Mouse (Mus musculus) CD8-positive naive resting alpha-beta T cell, adult 2 months (primary cell): ENCODE data around the gene Gp1bb.

Source experiments
- DNase-seq, 2 experiments: peaks; one replicate each; pipeline ENCODE4 v3.0.0; 2022; ENCODE audit warnings: low read depth in 2 of 2, low spot score in 2 of 2

The Gp1bb gene

GRCm38 (mm10) chr16:18605705-18606104 lies 16.5 kb downstream of the Gp1bb start:
- DNase-seq: no peak

DNA sequence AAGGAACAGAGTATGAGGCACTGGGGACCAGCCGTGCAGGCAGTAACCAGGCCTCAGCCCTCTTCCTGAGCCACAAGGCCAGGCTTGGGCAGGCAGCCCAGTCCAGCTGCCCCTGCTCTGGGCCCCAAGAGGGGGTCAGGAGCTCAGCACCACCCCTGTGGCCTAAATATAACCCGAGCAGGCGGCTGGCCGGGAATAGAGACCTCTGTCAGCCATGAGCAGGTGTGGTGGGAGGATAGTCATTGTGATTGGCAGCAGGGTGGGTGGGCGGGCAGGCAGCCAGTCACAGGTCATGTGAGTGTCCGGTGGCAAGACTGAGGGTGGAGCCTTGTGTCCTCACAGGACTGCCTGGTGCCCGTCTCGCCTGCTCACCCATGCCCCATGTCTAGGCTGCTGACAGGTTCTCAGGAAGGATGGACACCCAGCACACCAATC lies 17.9 kb downstream of the Gp1bb start:
- DNase-seq: no peak

DNA sequence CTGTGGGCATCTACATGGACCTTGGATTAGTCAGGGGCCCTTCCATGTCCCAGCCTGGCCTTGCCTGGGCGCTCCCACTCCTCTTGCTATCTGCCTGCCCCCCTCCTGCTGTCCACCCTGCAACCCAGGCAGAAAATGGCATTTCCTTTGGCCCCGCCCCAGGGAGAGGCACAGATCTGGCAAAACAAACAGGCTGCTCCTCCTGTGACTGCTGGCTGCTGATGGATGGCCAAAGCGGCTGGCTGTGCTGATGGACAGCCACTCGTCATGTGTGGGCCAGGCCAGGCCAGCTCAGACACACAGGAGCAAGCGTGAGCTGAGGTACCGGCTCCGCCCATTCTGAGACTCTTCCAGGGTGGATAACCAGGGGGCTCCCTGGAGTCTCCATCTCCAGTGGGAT lies 20.8 kb downstream of the Gp1bb start:
- no peak for DNase-seq

DNA sequence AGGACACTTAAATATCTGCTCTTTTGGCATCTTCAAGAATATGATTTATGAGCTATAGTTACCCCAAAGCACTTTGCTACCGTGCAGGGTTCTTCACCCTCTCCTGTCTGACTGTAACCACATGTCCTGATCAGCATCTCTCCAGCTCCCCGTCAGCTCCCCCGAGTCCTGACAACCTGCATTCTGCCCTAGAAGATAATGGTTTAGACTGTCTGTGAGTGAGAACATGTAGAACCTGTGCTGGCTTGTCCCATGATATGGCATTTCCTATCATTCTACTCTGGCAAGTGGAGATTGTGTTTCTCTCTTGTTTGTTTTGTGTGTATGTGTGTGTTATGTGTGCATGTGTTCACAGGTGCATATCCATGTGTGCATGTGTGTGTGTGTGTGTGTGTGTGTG lies 24.2 kb downstream of the Gp1bb start:
- no peak for DNase-seq

- no peak for DNase-seq
Measured at GRCm38 (mm10) chr16:18596255-18596654, 25.9 kb downstream of the Gp1bb start.

DNA sequence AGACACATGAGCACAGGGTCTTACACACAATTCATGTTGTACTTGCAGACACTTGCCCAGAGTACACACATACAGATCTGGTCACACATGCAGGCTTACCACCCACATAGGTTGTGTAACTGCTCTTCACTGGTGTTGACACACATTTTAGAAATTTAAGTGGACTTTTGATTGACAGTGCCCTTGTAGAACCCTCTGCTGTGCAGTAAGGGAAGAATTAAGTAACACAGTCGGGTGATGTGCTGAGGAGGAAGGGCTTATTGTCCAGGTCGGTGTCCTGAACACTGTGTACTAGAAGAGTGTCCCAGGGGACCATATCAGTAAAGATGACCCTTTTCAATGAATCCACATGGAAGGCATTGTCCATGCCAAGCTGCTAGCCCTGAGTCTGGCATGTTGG lies 28.3 kb downstream of the Gp1bb start:
- DNase-seq: no peak

GRCm38 (mm10) chr16:18591047-18592018 lies 30.9 kb downstream of the Gp1bb start:
- no peak for DNase-seq

DNA sequence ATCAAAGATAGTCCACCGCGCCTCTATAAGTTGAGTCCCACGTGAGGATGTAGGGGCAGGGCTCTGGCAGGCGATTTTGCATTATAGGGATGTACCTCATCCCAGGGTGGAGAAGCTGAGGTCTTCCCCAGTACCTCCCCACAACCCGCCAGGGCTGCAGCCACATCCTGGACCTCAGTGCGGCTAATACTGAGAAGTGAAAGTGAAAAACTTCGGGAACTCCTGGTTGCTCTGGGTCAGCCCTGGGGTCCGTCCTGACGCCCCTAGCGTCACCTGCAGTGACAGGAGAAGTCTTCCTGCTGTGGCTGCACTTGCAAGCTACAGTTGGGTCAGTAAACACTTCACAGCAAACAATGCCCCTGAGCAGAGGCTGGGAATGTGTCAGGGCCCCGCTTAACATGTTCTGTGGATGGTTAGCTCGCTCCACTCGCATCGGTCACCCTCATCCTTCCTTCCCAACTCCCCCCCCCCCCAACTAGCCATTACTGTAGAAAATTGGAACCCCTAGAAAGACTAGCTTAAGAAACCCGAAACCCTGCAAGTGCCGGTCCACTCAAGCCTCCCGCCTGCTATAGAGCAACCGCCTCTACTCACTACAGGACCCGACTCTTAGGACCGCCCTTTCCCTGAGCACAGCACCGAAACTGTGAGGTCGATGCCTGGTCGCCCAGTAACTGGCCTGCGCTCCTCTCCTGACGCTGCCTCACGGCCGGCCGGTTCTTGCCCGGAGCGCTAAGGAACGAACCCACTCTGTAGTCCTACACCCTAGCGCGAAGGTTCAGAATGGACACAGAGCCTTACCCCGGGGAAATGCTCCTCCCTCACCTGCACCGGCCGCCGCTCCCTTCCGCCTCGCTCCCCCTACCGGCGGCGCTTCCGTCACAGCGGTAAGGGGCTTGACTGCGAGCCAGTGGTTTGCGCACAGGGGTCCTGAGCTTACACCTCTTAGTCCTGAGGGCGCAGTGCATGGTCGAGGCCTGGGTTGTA lies 32.1 kb downstream of the Gp1bb start, which contains the start of gene Tbx1:
Tbx1 (minus strand) TSS at position 868 of the 987 bp plus-strand sequence.
- DNase-seq: peak; percentile 15 to 24

- no peak for DNase-seq
Measured at GRCm38 (mm10) chr16:18589080-18589621, 33.1 kb downstream of the Gp1bb start.

DNA sequence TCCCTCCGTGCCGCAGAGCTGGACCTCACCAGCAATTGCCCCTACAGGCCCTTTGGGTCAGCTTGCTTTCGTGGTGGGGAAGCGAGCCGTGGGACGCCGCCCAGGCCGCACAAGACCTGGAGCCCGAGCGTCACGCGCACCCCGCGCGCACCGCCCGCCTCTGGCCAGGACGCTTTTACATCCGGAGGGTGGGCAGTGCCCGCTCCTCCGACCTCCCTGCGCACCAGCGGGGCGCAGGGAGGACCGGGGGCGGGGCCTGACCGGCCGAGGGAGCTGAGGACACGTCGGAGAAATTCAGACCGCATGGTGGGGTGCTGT lies 33.5 kb downstream of the Gp1bb start:
- no peak for DNase-seq

DNA sequence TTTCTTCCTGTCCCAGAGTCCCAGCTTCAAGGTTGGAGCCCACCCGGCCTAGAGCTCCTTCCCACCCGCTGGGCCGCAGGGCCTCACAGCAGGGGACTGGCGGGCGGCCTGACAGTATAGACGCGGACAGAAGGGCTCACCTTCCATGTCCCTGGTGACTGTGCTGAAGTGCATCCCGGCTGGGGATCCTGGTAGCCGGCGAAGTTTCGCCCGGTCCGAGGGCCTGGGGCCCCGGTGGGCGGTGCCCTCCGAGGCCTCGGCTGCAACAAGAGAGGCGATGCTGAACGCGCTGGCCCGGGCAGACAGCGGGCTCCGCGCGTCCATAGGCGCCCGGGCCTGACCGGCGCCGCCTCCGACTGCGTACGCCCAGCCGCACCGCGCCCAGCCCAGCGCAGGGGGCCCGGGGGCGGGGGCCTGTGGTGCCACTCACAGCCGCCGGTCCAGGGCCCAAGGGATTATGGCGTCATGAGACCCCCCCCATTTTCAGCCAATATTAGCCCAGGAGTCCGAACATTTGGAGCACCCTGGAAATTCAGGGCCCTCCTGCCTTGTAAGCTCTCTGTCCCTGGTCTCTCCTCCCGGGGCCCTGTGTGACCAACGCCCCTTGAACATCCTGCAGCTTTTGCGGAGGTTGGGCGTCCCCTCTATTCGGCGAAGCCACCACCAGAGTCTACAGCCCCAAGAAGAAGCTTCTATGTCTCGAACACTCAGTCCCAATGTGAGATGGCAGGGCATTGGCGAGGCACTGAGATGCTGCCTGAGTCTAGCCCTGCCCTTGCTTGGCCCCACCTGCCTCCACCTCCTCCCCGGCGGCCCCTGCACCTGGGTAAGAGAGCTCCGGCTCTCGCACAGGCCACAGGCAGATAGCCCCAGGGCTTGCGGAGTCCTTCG lies 34.1 kb downstream of the Gp1bb start:
- DNase-seq: no peak

GRCm38 (mm10) chr16:18586906-18587546 lies 35.2 kb downstream of the Gp1bb start:
- no peak for DNase-seq

DNA sequence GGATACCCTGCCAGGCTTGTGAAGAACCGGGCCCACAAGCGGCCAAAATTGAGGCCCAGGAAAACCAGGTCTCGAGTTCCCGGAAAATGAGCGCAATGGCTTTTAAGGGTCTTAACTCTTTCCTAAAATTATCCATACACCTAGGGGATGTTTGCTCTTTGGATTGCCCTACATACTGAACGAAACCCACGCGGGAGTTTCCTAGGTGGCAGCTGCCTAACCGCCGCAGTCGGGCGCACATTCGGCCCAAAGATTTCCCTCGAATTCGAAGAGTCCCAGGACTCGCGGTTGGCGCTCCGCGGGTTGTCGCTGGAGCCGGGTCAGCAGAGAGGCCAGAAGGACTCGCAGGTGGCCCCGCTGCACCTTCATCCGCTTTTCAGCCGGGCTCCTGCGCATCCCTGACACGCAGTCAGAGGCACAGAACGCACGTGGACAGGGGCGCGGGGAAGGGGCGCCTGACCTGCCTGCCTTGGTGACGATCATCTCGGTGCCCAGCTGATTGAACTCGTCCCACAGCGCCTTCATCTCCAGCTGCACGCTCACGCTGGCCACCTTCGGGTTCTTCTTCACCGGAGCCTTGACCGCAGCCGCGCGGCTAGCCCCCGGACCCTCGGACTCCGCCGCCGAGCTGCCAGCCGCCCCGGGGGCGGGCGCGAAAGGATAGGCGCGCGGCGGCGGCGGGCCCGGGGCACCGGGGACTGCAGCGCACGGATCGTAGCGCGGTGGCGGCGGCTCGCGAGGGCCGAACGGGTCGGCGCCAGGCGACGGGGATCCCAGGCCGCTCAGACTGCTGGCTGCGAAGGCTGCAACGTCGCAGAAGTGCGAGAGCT lies 35.9 kb downstream of the Gp1bb start:
- no peak for DNase-seq

- no peak for DNase-seq
Measured at GRCm38 (mm10) chr16:18585676-18586075, 36.5 kb downstream of the Gp1bb start.

DNA sequence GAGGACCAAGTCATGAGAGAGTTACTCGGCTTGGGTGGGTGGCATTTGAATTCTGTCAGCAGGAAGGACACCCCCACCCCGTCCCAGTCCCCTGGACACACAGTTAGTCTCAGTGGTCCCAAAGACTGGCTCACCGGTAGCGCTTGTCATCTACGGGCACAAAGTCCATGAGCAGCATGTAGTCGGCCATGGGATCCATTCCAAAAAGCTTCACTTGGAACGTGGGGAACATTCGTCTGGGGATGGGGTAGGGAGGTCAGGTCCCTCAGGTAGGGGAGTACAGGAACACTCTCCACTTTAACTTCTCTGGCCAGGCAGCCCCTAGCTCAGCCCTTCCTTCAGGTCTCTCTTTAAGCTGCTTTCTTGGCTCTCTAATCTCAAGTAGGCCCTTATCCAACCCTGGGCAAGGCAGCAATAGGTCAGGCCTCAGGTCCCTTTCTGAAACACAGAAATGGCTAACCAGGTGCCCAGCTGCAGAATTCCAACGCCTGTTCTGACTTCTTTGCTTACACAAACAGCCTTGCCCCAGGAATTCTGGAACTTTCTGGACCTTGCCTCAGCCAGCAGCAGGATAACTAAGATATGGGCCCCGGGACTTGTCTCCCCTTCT lies 37.2 kb downstream of the Gp1bb start:
- no peak for DNase-seq

DNA sequence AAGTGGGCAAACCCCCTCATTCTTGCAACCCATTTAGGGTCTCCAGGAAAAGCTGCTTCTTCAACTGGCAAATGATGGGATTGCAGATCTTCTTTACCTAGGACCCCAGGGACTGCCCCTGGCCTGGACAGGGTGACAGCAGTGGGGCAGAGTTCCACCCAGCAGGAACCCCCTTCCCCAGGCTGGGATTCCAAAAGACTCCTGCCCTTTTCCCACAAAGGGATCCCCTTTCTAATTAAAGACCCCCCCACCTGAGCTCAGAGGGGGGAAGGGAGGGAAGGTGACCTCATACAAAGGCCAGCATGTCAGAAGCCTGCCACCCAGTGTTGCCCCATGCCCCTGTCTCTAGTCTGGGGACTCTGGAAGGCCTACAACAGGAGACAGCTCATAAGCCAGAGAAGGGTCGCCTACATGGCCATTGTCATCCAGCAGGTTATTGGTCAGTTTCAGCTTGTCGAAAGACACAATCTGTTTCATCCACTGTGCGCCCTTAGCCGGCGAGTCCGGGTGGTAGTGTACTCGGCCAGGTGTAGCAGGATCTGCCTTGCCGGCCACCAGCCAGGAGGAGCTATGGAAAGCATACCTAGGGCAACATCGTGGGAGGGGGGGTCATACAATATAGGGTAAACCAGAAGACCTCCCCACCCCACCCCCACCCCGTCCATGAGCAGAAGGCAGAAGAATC lies 38.4 kb downstream of the Gp1bb start:
- no peak for DNase-seq

- DNase-seq: no peak
Measured at GRCm38 (mm10) chr16:18583169-18583568, 39.0 kb downstream of the Gp1bb start.
